Mouse (Mus musculus) intestine, postnatal 0 days (tissue): ENCODE data around the gene Traf4. TPM values are rescaled to one million over a fixed set of nuclear protein-coding genes. Genes with fewer than 3 reads are reported as not detected.
A peak's percentile ranks its signal among the peaks of the same experiment; 100 is the strongest.

Experiments
- ATAC-seq: fragments of 200-750 bp; cut with Nextera tagmentation; 2 replicates; pipeline ENCODE4 v1.8.0; 2017; ENCODE audit warnings: mild to moderate bottlenecking, moderate TSS enrichment, moderate library complexity
- H3K27ac ChIP-seq: fragments of 300-500 bp; sonication (generic); 2 replicates; pipeline ENCODE4 v1.5.1; 2014; ENCODE audit warnings: mild to moderate bottlenecking, low read depth, low read length, moderate library complexity
- H3K27me3 ChIP-seq: fragments of 300-500 bp; sonication (generic); replicated peaks from 2 replicates; pipeline ENCODE4 v1.6.1; 2014; ENCODE audit warnings: low read length, mixed read lengths; ENCODE audit not compliant: control insufficient read depth, insufficient read depth
- H3K36me3 ChIP-seq: fragments of 300-500 bp; sonication (generic); 2 replicates; pipeline ENCODE4 v1.6.1; 2014; ENCODE audit warnings: mild to moderate bottlenecking, moderate library complexity; ENCODE audit not compliant: control insufficient read depth, insufficient read depth
- H3K4me1 ChIP-seq: fragments of 300-500 bp; sonication (generic); replicated peaks from 2 replicates; pipeline ENCODE4 v1.6.1; 2014; ENCODE audit warnings: antibody characterized with exemption, low read length, mixed read lengths; ENCODE audit not compliant: control insufficient read depth, insufficient read depth
- H3K4me2 ChIP-seq: fragments of 300-500 bp; sonication (generic); replicated peaks from 2 replicates; pipeline ENCODE4 v1.6.1; 2014; ENCODE audit warnings: low read depth, mild to moderate bottlenecking, moderate library complexity
- H3K4me3 ChIP-seq: fragments of 300-500 bp; sonication (generic); 2 replicates; pipeline ENCODE4 v1.5.1; 2014; ENCODE audit warnings: low read depth, low read length
- H3K9ac ChIP-seq: fragments of 300-500 bp; sonication (generic); 2 replicates; pipeline ENCODE4 v1.6.1; 2014; ENCODE audit warnings: mild to moderate bottlenecking, low read depth, low read length
- H3K9me3 ChIP-seq: fragments of 300-500 bp; sonication (generic); 2 replicates; pipeline ENCODE4 v1.6.1; 2016; ENCODE audit warnings: mixed run types; ENCODE audit not compliant: control insufficient read depth
- CTCF ChIP-seq: sonication (generic); IDR thresholded peaks from 2 replicates; pipeline ENCODE4 v1.5.1; 2016; ENCODE audit warnings: low read depth, mild to moderate bottlenecking, control low read depth, antibody characterized with exemption, moderate library complexity
- WGBS: fragments of 180-500 bp; shearing (Covaris S2); extraction: QIAGEN DNeasy Blood & Tissue Kit; methylation state at CpG from one replicate; pipeline ENCODE4 v1.1.7; 2014; 5-methylcytosine and 5-hydroxymethylcytosine counted together
- polyA plus RNA-seq: library from polyadenylated mRNA; unstranded; fragments of >200 nt; fragmentation: Nextera tagmentation; extraction: Ambion mirVana; gene quantifications from 2 replicates; pipeline ENCODE4 v1.2.1, GENCODE M21; 2015

Traf4 gene
- polyA plus RNA-seq, 1 experiment from 2014 or later, result 30.8 TPM

GRCm38 (mm10) chr11:78183884-78184514, 18.6 kb upstream of the Traf4 start:
- WGBS, result 46% methylated on average over 10 of the region's 10 CpGs
- no peak for TF ChIP-seq CTCF
- Histone ChIP-seq H3K4me1 (no peaks in the 10 kb centered on the region), H3K9me3 (no peaks in the 10 kb centered on the region), H3K4me2 (peak overlapping the region; percentile 79), H3K4me3 (peak overlapping the region; percentile 93), H3K27ac (no peak overlapping the region), H3K9ac (no peak overlapping the region), H3K27me3 (no peaks in the 10 kb centered on the region), H3K36me3 (peaks cover 19% of the 10 kb centered on the region)
- no peak for ATAC-seq

GRCm38 (mm10) chr11:78182961-78183844, 17.8 kb upstream of the Traf4 start, which contains the start of gene Rpl23a:
TSS of gene Rpl23a (minus strand) at chr11:78183584.
- Histone ChIP-seq H3K9ac (peak within 1 kb of the TSS; percentile 77), H3K4me3 (peak within 1 kb of the TSS; percentile 93), H3K27ac (peak within 1 kb of the TSS; percentile 82), H3K27me3 (no peaks in the 10 kb centered on the region), H3K9me3 (no peaks in the 10 kb centered on the region), H3K36me3 (peaks cover 19% of the 10 kb centered on the region), H3K4me1 (no peaks in the 10 kb centered on the region), H3K4me2 (peak within 1 kb of the TSS; percentile 79)
- peak; percentile 83 for ATAC-seq
- under 1% methylated on average over 38 of the region's 38 CpGs for WGBS
- peak; percentile 62 for TF ChIP-seq CTCF

- no peak for TF ChIP-seq CTCF
- ATAC-seq, result no peak
- Histone ChIP-seq H3K4me1 (no peaks in the 10 kb centered on the region), H3K27ac (no peak overlapping the region), H3K4me3 (peak overlapping the region; percentile 93), H3K9ac (peak overlapping the region; percentile 77; the same call in 1 of the 2 replicates), H3K9me3 (no peaks in the 10 kb centered on the region), H3K36me3 (peaks cover 19% of the 10 kb centered on the region), H3K4me2 (peak overlapping the region; percentile 79), H3K27me3 (no peaks in the 10 kb centered on the region)
- WGBS, result 1% methylated on average over 7 of the region's 7 CpGs
Observed at GRCm38 (mm10) chr11:78182450-78182849, 17.1 kb upstream of the Traf4 start.

GRCm38 (mm10) chr11:78181830-78182357, 16.5 kb upstream of the Traf4 start:
- H3K9me3 ChIP-seq, result no peaks in the 10 kb centered on the region
- TF ChIP-seq CTCF, result no peak
- H3K4me3 ChIP-seq, result peak overlapping the region; percentile 93
- peak overlapping the region; percentile 79 for H3K4me2 ChIP-seq
- no peak for ATAC-seq
- peaks cover 19% of the 10 kb centered on the region for H3K36me3 ChIP-seq
- no peak overlapping the region for H3K9ac ChIP-seq
- no peaks in the 10 kb centered on the region for H3K4me1 ChIP-seq
- H3K27me3 ChIP-seq, result no peaks in the 10 kb centered on the region
- 33% methylated on average over 2 of the region's 2 CpGs for WGBS
- no peak overlapping the region for H3K27ac ChIP-seq

- Histone ChIP-seq H3K9me3 (no peaks in the 10 kb centered on the region), H3K4me3 (no peak overlapping the region), H3K4me1 (no peaks in the 10 kb centered on the region), H3K4me2 (no peak overlapping the region), H3K27me3 (no peaks in the 10 kb centered on the region), H3K9ac (no peak overlapping the region), H3K27ac (peak overlapping the region; percentile 15; the same call in 1 of the 2 replicates), H3K36me3 (peaks cover 19% of the 10 kb centered on the region)
- 55% methylated on average over 6 of the region's 6 CpGs for WGBS
- TF ChIP-seq CTCF, result no peak
- ATAC-seq, result no peak
Observed at GRCm38 (mm10) chr11:78180081-78180761, 14.8 kb upstream of the Traf4 start.
